Mouse (Mus musculus) yolk sac, embryonic 10.5 days (tissue): ENCODE results near the gene Fam161a.
A peak's percentile ranks its signal among the peaks of the same experiment; 100 is the strongest.

ENCODE experiments used
- DNase-seq: peaks from one replicate; pipeline ENCODE4 v3.0.0-alpha.2; 2017; ENCODE audit warnings: low spot score

Fam161a gene

GRCm38 (mm10) chr11:23007481-23008180 is at the start of gene Fam161a:
Gene Fam161a, plus strand, starts transcription at chr11:23007531.
- peak; percentile 88 for DNase-seq

GRCm38 (mm10) chr11:22957791-22958374 is 49.4 kb upstream of the Fam161a start:
- no peak for DNase-seq

GRCm38 (mm10) chr11:22962101-22962500 is 45.2 kb upstream of the Fam161a start:
- DNase-seq = no peak

- DNase-seq = no peak
These were observed 42.9 kb upstream of the Fam161a start for GRCm38 (mm10) chr11:22964401-22964800.

GRCm38 (mm10) chr11:22965503-22965902 is 41.8 kb upstream of the Fam161a start:
- no peak for DNase-seq

- DNase-seq = no peak
These were observed 37.8 kb upstream of the Fam161a start for GRCm38 (mm10) chr11:22969486-22969885.

- no peak for DNase-seq
These were observed 36.8 kb upstream of the Fam161a start for GRCm38 (mm10) chr11:22970546-22970945.

- DNase-seq = peak; percentile 68
These were observed 35.3 kb upstream of the Fam161a start, which contains the start of gene Zrsr1 for GRCm38 (mm10) chr11:22971835-22972709. Gene Zrsr1, plus strand, starts transcription at chr11:22972005.

- peak; percentile 79 for DNase-seq
These were observed 34.4 kb upstream of the Fam161a start for GRCm38 (mm10) chr11:22972746-22973526.

- DNase-seq = peak; percentile 28
These were observed 33.7 kb upstream of the Fam161a start for GRCm38 (mm10) chr11:22973599-22973998.

GRCm38 (mm10) chr11:22978215-22978614 is 29.1 kb upstream of the Fam161a start:
- no peak for DNase-seq

- no peak for DNase-seq
These were observed 28.6 kb upstream of the Fam161a start for GRCm38 (mm10) chr11:22978711-22979110.

GRCm38 (mm10) chr11:22979221-22979620 is 28.1 kb upstream of the Fam161a start:
- no peak for DNase-seq

GRCm38 (mm10) chr11:22981041-22981440 is 26.3 kb upstream of the Fam161a start:
- DNase-seq = no peak

- no peak for DNase-seq
These were observed 25.8 kb upstream of the Fam161a start for GRCm38 (mm10) chr11:22981543-22981950.

GRCm38 (mm10) chr11:22981984-22982757 is 25.2 kb upstream of the Fam161a start, which contains the start of the genes Gm28048 and Commd1:
Gene Gm28048, minus strand, starts transcription at chr11:22982090.
Gene Commd1, minus strand, starts transcription at chr11:22982382.
- peak; percentile 92 for DNase-seq

GRCm38 (mm10) chr11:22982846-22983245 is 24.5 kb upstream of the Fam161a start:
- DNase-seq = no peak

GRCm38 (mm10) chr11:22985510-22985909 is 21.8 kb upstream of the Fam161a start:
- DNase-seq = no peak

- DNase-seq = no peak
These were observed 20.0 kb upstream of the Fam161a start for GRCm38 (mm10) chr11:22987357-22987756.

GRCm38 (mm10) chr11:22989786-22990185 is 17.5 kb upstream of the Fam161a start:
- no peak for DNase-seq
